In the genomic region with DNA sequence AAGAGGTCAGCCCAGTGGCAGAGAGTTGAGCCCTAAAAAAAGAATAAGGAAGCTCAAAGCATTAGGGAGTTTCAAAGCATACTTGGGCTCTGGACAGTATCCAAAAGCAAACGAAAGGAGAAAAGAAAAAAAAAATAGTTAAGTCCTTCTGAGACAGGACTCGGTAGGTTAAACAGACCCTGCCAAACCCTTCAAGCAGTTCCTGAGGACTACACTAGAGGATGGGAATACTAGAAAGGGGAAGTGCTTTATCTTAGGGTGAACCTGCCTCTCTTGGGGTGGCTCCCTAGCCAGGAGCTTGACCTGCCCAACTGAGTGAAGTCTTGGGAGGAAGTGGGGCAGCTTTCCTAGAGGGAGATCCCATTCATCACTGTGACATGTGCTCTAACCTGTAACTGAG, we compare ENCODE assay signal across 22 mouse cellular contexts.
A peak's percentile ranks its signal among the peaks of the same experiment; 100 is the strongest.
DNase-seq lines count a peak whose midpoint lies in the region; ATAC-seq and TF ChIP-seq lines count a peak whose summit lies in the region.
"Had no signal": no experiment of that assay in that cellular context is flagged by ENCODE, and none has a peak within 500 bp of the region (broad histone marks: within the 10 kb centered on the region; RNA-seq: fewer than 3 reads in every experiment).

No protein-coding gene starts in this region.

- 0 out of 2 replicates have a peak overlapping the region, but pooled peaks have one; percentile 10 for H3K27ac ChIP-seq in kidney, embryonic 15.5 days
- no peak overlapping the region for H3K27ac ChIP-seq in kidney, adult 2 months (ENCODE audit: insufficient read depth, low read depth, low read length)
- H3K27ac ChIP-seq in bone marrow macrophage, adult 2 months (ENCODE audit: insufficient read depth, low read depth, low read length) = 0 out of 2 replicates have a peak overlapping the region, but pooled peaks have one; percentile 3
- H3K27ac ChIP-seq in forebrain, embryonic 13.5 days = no peak overlapping the region
- H3K27ac ChIP-seq: embryonic facial prominence, embryonic 12.5 days; hindbrain, postnatal 0 days; limb, embryonic 12.5 days; midbrain, embryonic 13.5 days; neural tube, embryonic 12.5 days had no signal

- H3K9me3 ChIP-seq in kidney, embryonic 15.5 days (replicated peaks) = no peaks in the 10 kb centered on the region
- no peaks in the 10 kb centered on the region for H3K9me3 ChIP-seq in forebrain, embryonic 13.5 days (replicated peaks)
- H3K9me3 ChIP-seq: embryonic facial prominence, embryonic 12.5 days; heart, embryonic 12.5 days; limb, embryonic 12.5 days; midbrain, embryonic 13.5 days; neural tube, embryonic 12.5 days had no signal

- H3K4me2 ChIP-seq in kidney, embryonic 15.5 days = no peak overlapping the region
- no peak overlapping the region for H3K4me2 ChIP-seq in forebrain, embryonic 13.5 days
- H3K4me2 ChIP-seq: embryonic facial prominence, embryonic 12.5 days; heart, embryonic 12.5 days; limb, embryonic 12.5 days; liver, embryonic 11.5 days; midbrain, embryonic 13.5 days; neural tube, embryonic 12.5 days had no signal

- no peak for TF ChIP-seq POLR2A in kidney, adult 2 months (IDR thresholded peaks at IDR 0.05; ENCODE audit: low read depth, low read length)
- TF ChIP-seq POLR2A in bone marrow macrophage, adult 2 months (IDR thresholded peaks at IDR 0.05; ENCODE audit: borderline replicate concordance, low read depth, low read length) = no peak

- H3K4me3 ChIP-seq in kidney, embryonic 15.5 days (replicated peaks) = no peak overlapping the region
- H3K4me3 ChIP-seq in kidney, adult 2 months (ENCODE audit: insufficient read depth, low read depth, low read length) = no peak overlapping the region
- H3K4me3 ChIP-seq in bone marrow macrophage, adult 2 months (ENCODE audit: insufficient read depth, low read length) = no peak overlapping the region
- H3K4me3 ChIP-seq in forebrain, embryonic 13.5 days = no peak overlapping the region
- H3K4me3 ChIP-seq: embryonic facial prominence, embryonic 12.5 days; heart, embryonic 12.5 days; limb, embryonic 12.5 days; midbrain, embryonic 13.5 days; neural tube, embryonic 12.5 days had no signal

- no peak for DNase-seq in kidney, adult 2 months
- DNase-seq in A20 (ENCODE audit: low read depth, low spot score) = peak; percentile 36
- no peak for DNase-seq in cerebellum, adult 11 months
- no peak for DNase-seq in kidney, adult 18-20 months
- DNase-seq: adrenal gland, postnatal 36 days; cerebellum, adult 11-12 months; cerebellum, postnatal 14 days; heart, postnatal 10 days; kidney, postnatal 4 days; liver, postnatal 0 days had no signal

- ATAC-seq in kidney, embryonic 15.5 days (replicated peaks; ENCODE audit: low FRiP score) = no peak
- peak; percentile 86 for ATAC-seq in megakaryocyte progenitor cell, adult 5-6 weeks (replicated peaks; ENCODE audit: poor library complexity)
- no peak for ATAC-seq in forebrain, embryonic 13.5 days
- ATAC-seq: hindbrain, postnatal 0 days; intestine, embryonic 16.5 days; liver, postnatal 0 days; midbrain, embryonic 13.5 days had no signal

- H3K36me3 ChIP-seq in kidney, embryonic 15.5 days = peaks cover 10% of the 10 kb centered on the region
- no peaks in the 10 kb centered on the region for H3K36me3 ChIP-seq in kidney, adult 2 months (ENCODE audit: control insufficient read depth, insufficient read depth, low read length)
- H3K36me3 ChIP-seq in forebrain, embryonic 13.5 days (ENCODE audit: poor library complexity, severe bottlenecking) = no peaks in the 10 kb centered on the region
- H3K36me3 ChIP-seq: midbrain, embryonic 13.5 days; neural tube, embryonic 12.5 days had no signal

- H3K4me1 ChIP-seq in kidney, embryonic 15.5 days = peaks cover 4% of the 10 kb centered on the region; the same call in 1 of the 2 replicates
- 0 out of 2 replicates have a peak, but pooled peaks cover 3% of the 10 kb centered on the region for H3K4me1 ChIP-seq in kidney, adult 2 months (ENCODE audit: control insufficient read depth, insufficient read depth, low read length)
- peaks cover 14% of the 10 kb centered on the region for H3K4me1 ChIP-seq in bone marrow macrophage, adult 2 months (ENCODE audit: control insufficient read depth, insufficient read depth, low read length)
- 0 out of 2 replicates have a peak, but pooled peaks cover 3% of the 10 kb centered on the region for H3K4me1 ChIP-seq in forebrain, embryonic 13.5 days
- H3K4me1 ChIP-seq: embryonic facial prominence, embryonic 12.5 days; limb, embryonic 12.5 days; neural tube, embryonic 12.5 days had no signal

- no peak for TF ChIP-seq CTCF in kidney, adult 2 months (conservative IDR thresholded peaks at IDR 0.05; ENCODE audit: insufficient read depth, insufficient read length, low read depth, low read length)
- no peak for TF ChIP-seq CTCF in bone marrow macrophage, adult 2 months (IDR thresholded peaks at IDR 0.05; ENCODE audit: low read depth, low read length)

- no peaks in the 10 kb centered on the region for H3K27me3 ChIP-seq in kidney, embryonic 15.5 days
- H3K27me3 ChIP-seq in kidney, adult 2 months (replicated peaks; ENCODE audit: control insufficient read depth, insufficient read depth, low read length) = no peaks in the 10 kb centered on the region
- no peaks in the 10 kb centered on the region for H3K27me3 ChIP-seq in forebrain, embryonic 13.5 days
- H3K27me3 ChIP-seq: embryonic facial prominence, embryonic 12.5 days; heart, embryonic 12.5 days; limb, embryonic 12.5 days; midbrain, embryonic 13.5 days; neural tube, embryonic 12.5 days had no signal

- 30% methylated on average over 2 of the region's 2 CpGs for WGBS in kidney, embryonic 15.5 days
- WGBS in kidney, adult 2 months = 24% methylated on average over 2 of the region's 2 CpGs
- WGBS in forebrain, embryonic 13.5 days = 38% methylated on average over 2 of the region's 2 CpGs

- no peak overlapping the region for H3K9ac ChIP-seq in kidney, embryonic 15.5 days
- no peak overlapping the region for H3K9ac ChIP-seq in forebrain, embryonic 13.5 days
- H3K9ac ChIP-seq: embryonic facial prominence, embryonic 12.5 days; heart, embryonic 12.5 days; limb, embryonic 12.5 days; liver, postnatal 0 days; midbrain, embryonic 13.5 days; neural tube, embryonic 12.5 days had no signal

Comparison
In these comparisons a context has a peak if more than half of its experiments do, and no peak if none do; other contexts are left out.
1. H3K27ac ChIP-seq: peak in kidney, embryonic 15.5 days (single experiment) and bone marrow macrophage, adult 2 months (single experiment); none in kidney, adult 2 months (single experiment) and forebrain, embryonic 13.5 days (single experiment).